Mouse (Mus musculus) kidney, postnatal 0 days (tissue): ENCODE measurements around the gene Best2. TPM values are rescaled to one million over a fixed set of nuclear protein-coding genes. Genes with fewer than 3 reads are reported as not detected.

Experiments used
- ATAC-seq: fragments of 200-750 bp; cut with Nextera tagmentation; replicated peaks from 2 replicates; pipeline ENCODE4 v1.8.0; 2017; ENCODE audit warnings: low read depth, moderate number of reproducible peaks, moderate TSS enrichment, moderate library complexity; ENCODE audit not compliant: low FRiP score
- DNase-seq: peaks from one replicate; pipeline ENCODE4 v3.0.0-alpha.2; 2016; ENCODE audit warnings: low spot score
- H3K27ac ChIP-seq: fragments of 300-500 bp; sonication (generic); 2 replicates; pipeline ENCODE4 v1.5.1; 2014; ENCODE audit warnings: mild to moderate bottlenecking
- H3K27me3 ChIP-seq: fragments of 300-500 bp; sonication (generic); 2 replicates; pipeline ENCODE4 v1.6.1; 2014; ENCODE audit warnings: low read length, mixed read lengths; ENCODE audit not compliant: insufficient read depth
- H3K36me3 ChIP-seq: fragments of 300-500 bp; sonication (generic); 2 replicates; pipeline ENCODE4 v1.6.1; 2014; ENCODE audit warnings: low read length, mixed read lengths; ENCODE audit not compliant: insufficient read depth
- H3K4me1 ChIP-seq: fragments of 300-500 bp; sonication (generic); replicated peaks from 2 replicates; pipeline ENCODE4 v1.6.1; 2014; ENCODE audit warnings: antibody characterized with exemption, low read length, mixed read lengths; ENCODE audit not compliant: insufficient read depth
- H3K4me2 ChIP-seq: fragments of 300-500 bp; sonication (generic); 2 replicates; pipeline ENCODE4 v1.6.1; 2014; ENCODE audit warnings: mild to moderate bottlenecking, low read length, moderate library complexity, mixed read lengths
- H3K4me3 ChIP-seq: fragments of 300-500 bp; sonication (generic); replicated peaks from 2 replicates; pipeline ENCODE4 v1.5.1; 2014; ENCODE audit warnings: low read depth, low read length
- H3K9ac ChIP-seq: fragments of 300-500 bp; sonication (generic); 2 replicates; pipeline ENCODE4 v1.6.1; 2014; ENCODE audit warnings: low read depth, low read length
- H3K9me3 ChIP-seq: fragments of 300-500 bp; sonication (generic); replicated peaks from 2 replicates; pipeline ENCODE4 v1.6.1; 2016; ENCODE audit warnings: low read length, inconsistent platforms, mixed read lengths
- CTCF ChIP-seq: IDR thresholded peaks from 2 replicates; pipeline ENCODE4 v1.5.1; 2016; ENCODE audit warnings: antibody characterized with exemption, low read depth, mild to moderate bottlenecking, moderate library complexity
- WGBS: fragments of 180-500 bp; shearing (Covaris S2); extraction: QIAGEN DNeasy Blood & Tissue Kit; methylation state at CpG from one replicate; pipeline ENCODE4 v1.1.7; 2014; 5-methylcytosine and 5-hydroxymethylcytosine counted together
- polyA plus RNA-seq: library from polyadenylated mRNA; unstranded; fragments of >200 nt; fragmentation: Nextera tagmentation; extraction: Ambion mirVana; gene quantifications from 2 replicates; pipeline ENCODE4 v1.2.1, GENCODE M21; 2015

Gene Best2
- polyA plus RNA-seq: not detected in 2 replicates

- no peak within 1 kb of the TSS; the same call in 1 of the 2 replicates for H3K9ac ChIP-seq
- H3K36me3 ChIP-seq: peaks cover 18% of the 10 kb centered on the region
- H3K9me3 ChIP-seq: no peaks in the 10 kb centered on the region
- 51% methylated on average over 2 of the region's 2 CpGs for WGBS
- peaks cover 6% of the 10 kb centered on the region; the same call in 1 of the 2 replicates for H3K27me3 ChIP-seq
- no peak for TF ChIP-seq CTCF
- ATAC-seq: no peak
- H3K27ac ChIP-seq: no peak within 1 kb of the TSS
- no peaks in the 10 kb centered on the region; the same call in 1 of the 2 replicates for H3K4me1 ChIP-seq
- no peak for DNase-seq
- H3K4me3 ChIP-seq: peak within 1 kb of the TSS; percentile 13; the same call in 1 of the 2 replicates
- H3K4me2 ChIP-seq: peak within 1 kb of the TSS; percentile 54
Measured at GRCm38 (mm10) chr8:85014431-85014830, at the start of gene Best2. Best2 (minus strand) TSS chr8:85014531.

DNA sequence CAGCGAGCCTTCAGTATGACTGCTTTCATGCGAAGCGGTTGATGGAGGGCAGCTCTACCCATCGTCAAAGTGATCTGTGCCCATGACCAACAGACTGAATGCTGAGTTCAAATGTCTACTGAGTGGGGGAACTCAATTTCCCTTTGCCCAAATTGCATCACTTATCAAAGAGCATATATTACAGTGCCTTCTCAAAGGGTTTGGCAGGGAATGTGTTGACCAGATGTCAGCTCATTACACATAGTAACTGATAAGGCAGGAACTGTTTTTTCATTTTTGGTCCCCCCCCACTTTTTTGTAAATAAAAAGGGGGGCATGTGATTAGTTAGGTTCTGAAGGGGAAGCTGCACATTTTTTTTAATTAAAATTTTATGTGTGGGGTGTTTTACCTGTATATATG, 48.3 kb upstream of the Best2 start:
- Histone ChIP-seq H3K27ac (no peak overlapping the region), H3K4me1 (peaks cover 7% of the 10 kb centered on the region; the same call in 1 of the 2 replicates), H3K9ac (no peak overlapping the region), H3K4me3 (no peak overlapping the region), H3K4me2 (no peak overlapping the region), H3K27me3 (no peaks in the 10 kb centered on the region), H3K9me3 (no peaks in the 10 kb centered on the region), H3K36me3 (peaks cover 13% of the 10 kb centered on the region; the same call in 1 of the 2 replicates)
- no peak for ATAC-seq
- WGBS: 96% methylated on average over 4 of the region's 4 CpGs
- DNase-seq: no peak
- TF ChIP-seq CTCF: no peak

- H3K9me3 ChIP-seq: no peaks in the 10 kb centered on the region
- WGBS: under 1% methylated on average over 52 of the region's 53 CpGs
- TF ChIP-seq CTCF: no peak
- peak within 1 kb of the TSS; percentile 82 for H3K9ac ChIP-seq
- H3K27me3 ChIP-seq: no peaks in the 10 kb centered on the region
- peaks cover 16% of the 10 kb centered on the region; the same call in 1 of the 2 replicates for H3K36me3 ChIP-seq
- DNase-seq: peak; percentile 95
- 0 out of 2 replicates have a peak within 1 kb of the TSS, but pooled peaks have one; percentile 31 for H3K27ac ChIP-seq
- H3K4me2 ChIP-seq: peak within 1 kb of the TSS; percentile 97
- peaks cover 7% of the 10 kb centered on the region; the same call in 1 of the 2 replicates for H3K4me1 ChIP-seq
- peak; percentile 89 for ATAC-seq
- H3K4me3 ChIP-seq: peak within 1 kb of the TSS; percentile 91
Measured at GRCm38 (mm10) chr8:85059879-85060616, 45.7 kb upstream of the Best2 start, which contains the start of gene Fbxw9. Fbxw9 (plus strand) TSS chr8:85060055.

DNA sequence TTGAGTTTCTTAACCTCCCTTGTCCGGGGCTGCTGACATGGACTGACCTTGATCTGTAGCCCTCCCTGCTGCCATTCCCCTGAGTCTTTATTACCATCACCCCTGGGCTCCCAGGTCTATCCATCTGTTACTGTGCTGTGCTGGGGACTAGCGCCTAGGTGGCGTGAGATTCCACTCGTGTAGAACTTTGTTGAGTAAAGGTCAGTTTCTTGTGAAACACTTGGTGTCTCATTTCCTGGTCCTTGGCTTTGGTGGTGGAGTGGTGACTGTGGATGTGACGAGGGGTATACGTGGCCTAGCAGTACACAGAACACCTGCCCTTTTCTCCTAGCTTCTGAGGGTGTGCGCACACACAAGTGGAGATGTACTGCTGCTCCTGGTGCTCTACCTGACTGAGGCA, 43.0 kb upstream of the Best2 start:
- H3K4me2 ChIP-seq: no peak overlapping the region
- H3K36me3 ChIP-seq: peaks cover 42% of the 10 kb centered on the region
- DNase-seq: no peak
- no peak overlapping the region for H3K4me3 ChIP-seq
- H3K27ac ChIP-seq: no peak overlapping the region
- 77% methylated on average over 7 of the region's 7 CpGs for WGBS
- peaks cover 7% of the 10 kb centered on the region; the same call in 1 of the 2 replicates for H3K4me1 ChIP-seq
- no peaks in the 10 kb centered on the region for H3K9me3 ChIP-seq
- ATAC-seq: no peak
- no peak overlapping the region for H3K9ac ChIP-seq
- no peak for TF ChIP-seq CTCF
- H3K27me3 ChIP-seq: no peaks in the 10 kb centered on the region

DNA sequence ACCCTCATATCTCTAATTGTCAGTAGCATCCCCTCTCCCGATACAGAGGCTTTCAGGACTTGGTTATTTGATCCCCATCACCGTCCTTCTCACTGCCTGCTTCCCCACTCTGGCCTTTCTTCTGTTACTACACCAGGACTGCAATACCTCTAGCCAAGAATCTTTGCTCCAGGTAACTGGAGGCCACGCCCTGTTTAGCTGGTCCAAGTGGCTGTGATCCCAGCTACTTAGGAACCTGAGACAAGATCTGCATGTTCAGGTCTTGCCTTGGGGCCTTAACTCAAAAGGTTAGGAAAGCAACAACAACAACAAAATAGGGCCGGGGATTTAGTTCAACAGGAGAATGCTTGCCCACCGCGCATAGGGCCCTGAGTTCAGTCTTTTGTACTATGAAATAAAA, 29.3 kb upstream of the Best2 start:
- H3K4me2 ChIP-seq: no peak overlapping the region
- H3K9ac ChIP-seq: no peak overlapping the region
- 88% methylated on average over 6 of the region's 6 CpGs for WGBS
- peaks cover 59% of the 10 kb centered on the region for H3K36me3 ChIP-seq
- no peak overlapping the region for H3K4me3 ChIP-seq
- peaks cover 5% of the 10 kb centered on the region; the same call in 1 of the 2 replicates for H3K4me1 ChIP-seq
- ATAC-seq (no peak), DNase-seq (no peak)
- no peak overlapping the region for H3K27ac ChIP-seq
- H3K27me3 ChIP-seq: no peaks in the 10 kb centered on the region
- H3K9me3 ChIP-seq: no peaks in the 10 kb centered on the region
- TF ChIP-seq CTCF: no peak

GRCm38 (mm10) chr8:85037681-85038531, 23.6 kb upstream of the Best2 start:
- DNase-seq (peak; percentile 49), ATAC-seq (0 out of 2 replicates have a peak, but pooled peaks have one; percentile 2)
- Histone ChIP-seq H3K4me1 (peaks cover 13% of the 10 kb centered on the region), H3K36me3 (peaks cover 9% of the 10 kb centered on the region), H3K9ac (peak overlapping the region; percentile 89), H3K27ac (peak overlapping the region; percentile 99), H3K4me3 (peak overlapping the region; percentile 85), H3K4me2 (peak overlapping the region; percentile 99), H3K27me3 (no peaks in the 10 kb centered on the region), H3K9me3 (no peaks in the 10 kb centered on the region)
- WGBS: under 1% methylated on average over 53 of the region's 57 CpGs
- TF ChIP-seq CTCF: no peak
